Mouse (Mus musculus) CH12.LX (cell line): ENCODE data around the gene Poln.

Experiments used
- CTCF ChIP-seq, 2 experiments: IDR thresholded peaks in 1 of 2; conservative IDR thresholded peaks in 1 of 2; 2 replicates each; pipeline ENCODE4 v1.5.1; 2011 to 2012; ENCODE audit warnings: low read depth in 2 of 2, low read length in 2 of 2, improper control_type of control experiment in 1 of 2, inconsistent platforms in 1 of 2, mild to moderate bottlenecking in 1 of 2, moderate library complexity in 1 of 2
- GABPA ChIP-seq: IDR thresholded peaks from 2 replicates; pipeline ENCODE4 v1.6.1; 2012; ENCODE audit warnings: low read depth, low read length, improper control_type of control experiment, inconsistent platforms; ENCODE audit not compliant: insufficient replicate concordance
- POLR2A ChIP-seq: IDR thresholded peaks from 2 replicates; pipeline ENCODE4 v1.6.1; 2011; ENCODE audit warnings: low read depth, mild to moderate bottlenecking, improper control_type of control experiment, low read length
- SMC3 ChIP-seq: IDR thresholded peaks from 2 replicates; pipeline ENCODE4 v1.6.1; 2011; ENCODE audit warnings: low read depth, low read length, improper control_type of control experiment
- TCF12 ChIP-seq: IDR thresholded peaks from 2 replicates; pipeline ENCODE4 v1.6.1; 2014; ENCODE audit warnings: low read depth, mild to moderate bottlenecking, inconsistent platforms, low read length, improper control_type of control experiment
- USF1 ChIP-seq: IDR thresholded peaks from 2 replicates; pipeline ENCODE4 v1.6.1; 2014; ENCODE audit warnings: low read depth, mild to moderate bottlenecking, inconsistent platforms, low read length, improper control_type of control experiment

GRCm38 (mm10) chr5:34176691-34177090, 7.4 kb upstream of the Poln start:
- TF ChIP-seq TCF12, result no peak
- no peak for TF ChIP-seq CTCF (conservative IDR thresholded peaks at IDR 0.05 in 1 of 2, IDR thresholded peaks at IDR 0.05 in 1 of 2; ENCODE audit: low read depth in 2 of 2, low read length in 2 of 2)
- TF ChIP-seq SMC3, result no peak
- TF ChIP-seq USF1, result no peak
- no peak for TF ChIP-seq POLR2A
- no peak for TF ChIP-seq GABPA
